Mouse (Mus musculus): ENCODE data around the gene Rnf135.

DNA sequence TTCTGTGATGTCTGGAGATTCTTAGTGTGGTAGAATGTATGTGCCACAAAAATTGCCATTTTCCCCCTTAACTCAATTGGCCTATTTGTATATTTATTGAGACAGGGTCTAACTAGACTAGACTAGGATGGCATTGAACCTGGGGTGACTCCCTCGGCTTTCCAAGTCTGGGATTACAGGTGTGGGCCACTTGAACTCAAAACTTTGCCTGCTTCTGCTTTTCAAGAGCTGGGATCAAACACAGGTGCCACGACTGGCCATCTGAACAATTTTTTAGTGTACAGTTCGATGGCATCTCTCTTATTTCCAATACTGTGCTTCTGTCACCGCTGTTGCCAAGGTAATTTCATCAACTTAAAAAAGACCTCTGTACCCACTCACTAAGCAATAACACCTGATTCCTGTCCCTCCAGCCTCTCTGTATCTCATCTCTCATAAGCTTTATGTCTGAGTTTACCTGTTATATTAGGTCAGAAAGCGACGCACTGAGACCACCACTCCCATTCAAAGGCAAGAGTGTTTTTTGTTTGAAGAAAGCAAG, 950 bp downstream of the Rnf135 start:
- TF ChIP-seq CTCF (IDR thresholded peaks at IDR 0.05; ENCODE audit: borderline replicate concordance, extremely low read depth, insufficient read depth, insufficient read length) (no peak), POLR2A (IDR thresholded peaks at IDR 0.05; ENCODE audit: borderline replicate concordance, extremely low read depth, insufficient read depth, insufficient read length, poor library complexity, severe bottlenecking) (no peak)

All from brain, embryonic 14.5 days (tissue).